Mouse (Mus musculus) brain, embryonic 14.5 days (tissue): ENCODE data around the gene Naalad2.

Experiments used
- CTCF ChIP-seq: fragments of 200-500 bp; IDR thresholded peaks from 2 replicates; pipeline ENCODE4 v1.5.1; 2012; ENCODE audit warnings: inconsistent platforms, mild to moderate bottlenecking, moderate library complexity, borderline replicate concordance; ENCODE audit not compliant: insufficient read depth, insufficient read length; ENCODE audit errors: extremely low read depth
- POLR2A ChIP-seq: fragments of 200-500 bp; IDR thresholded peaks from 2 replicates; pipeline ENCODE4 v1.6.1; 2012; ENCODE audit warnings: mild to moderate bottlenecking, inconsistent platforms, borderline replicate concordance; ENCODE audit not compliant: poor library complexity, insufficient read depth, insufficient read length, severe bottlenecking; ENCODE audit errors: extremely low read depth

DNA sequence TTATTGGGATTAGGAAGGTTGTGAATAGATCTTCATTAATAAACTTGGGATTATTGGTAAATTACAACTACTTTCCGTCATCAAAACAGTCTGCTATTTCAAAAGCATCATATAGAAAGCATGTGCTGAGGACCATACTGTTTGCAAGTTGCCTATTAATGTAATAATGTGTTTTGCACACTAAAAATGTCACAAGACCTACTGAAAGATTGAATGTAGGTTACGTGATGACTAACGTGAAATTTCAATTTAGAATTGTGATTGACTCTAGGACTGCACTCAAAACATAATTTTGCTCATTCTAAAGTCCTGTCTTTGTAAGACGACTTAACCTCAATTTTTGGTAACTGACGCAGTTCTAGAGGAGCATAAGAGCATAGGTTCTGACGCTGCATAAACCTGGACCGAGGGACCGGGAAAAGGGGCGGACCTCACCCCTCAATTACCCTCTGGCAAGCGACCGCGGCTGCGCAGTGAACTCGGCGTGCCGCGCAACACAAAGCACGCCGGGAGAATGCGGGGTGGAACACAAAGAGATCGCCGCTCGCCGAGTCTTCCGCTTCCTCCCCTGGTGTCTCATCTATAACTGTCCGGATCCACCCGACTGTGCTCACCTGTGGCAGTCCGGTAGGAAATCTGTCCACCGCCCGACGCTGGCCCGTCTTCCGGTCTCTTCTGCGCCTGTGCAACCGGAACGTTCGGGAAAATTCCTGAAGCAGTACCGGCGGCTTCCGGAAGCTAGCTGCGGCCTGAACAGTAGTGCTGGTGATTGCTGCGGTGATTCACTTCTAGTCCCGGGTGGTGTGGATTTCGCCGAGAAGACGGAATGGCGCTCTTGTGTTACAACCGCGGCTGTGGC is 111.0 kb downstream of the Naalad2 start, which contains the start of gene Chordc1:
- TF ChIP-seq POLR2A (peak; percentile 49; the same call in 1 of the 2 replicates), CTCF (peak; percentile 44; the same call in 1 of the 2 replicates)
